Mouse (Mus musculus): ENCODE measurements at regions not wholly inside any gene's neighbourhood (a gene's known extent, or its start where the extent isn't known, plus 50 kb on each side); places are given as distances from the start of the nearest gene placed in this dataset.

DNA sequence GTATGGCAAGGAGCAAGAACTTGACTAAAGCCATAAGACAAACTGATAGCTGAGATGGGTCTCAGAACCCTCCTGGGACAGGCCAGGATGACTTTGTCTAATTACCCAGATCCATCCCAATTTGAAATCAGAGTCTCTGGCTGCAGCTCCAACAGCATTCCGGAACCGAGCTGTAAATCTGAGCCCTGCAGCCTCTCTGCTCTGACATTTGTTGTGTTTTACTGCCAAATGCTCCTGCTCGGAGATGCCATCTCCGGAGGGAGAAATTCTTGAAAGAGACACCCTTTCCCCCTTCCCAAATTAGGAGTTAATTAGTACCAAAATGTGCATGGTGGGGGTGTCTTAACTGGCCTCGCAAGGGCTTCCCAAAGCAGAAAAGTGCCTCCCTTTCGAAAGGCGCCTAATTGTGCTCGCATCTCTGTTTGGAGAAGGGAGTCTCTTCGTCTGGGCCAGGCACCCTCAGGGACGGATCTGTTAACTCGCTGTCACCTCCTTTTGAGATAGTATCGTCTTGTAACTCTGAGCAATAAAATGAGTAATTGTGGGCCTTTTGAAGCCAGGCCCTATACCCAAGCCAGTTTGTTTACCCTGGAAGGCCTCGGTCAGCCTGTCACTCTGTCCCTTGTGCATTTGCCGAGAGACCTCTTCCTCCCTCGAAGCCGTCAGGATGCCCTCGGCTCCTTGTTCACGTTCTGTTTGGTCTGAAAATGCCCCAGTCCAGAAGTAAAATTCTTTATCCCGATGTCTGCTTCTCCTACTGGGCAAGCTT is 223.7 kb downstream of the Ttc32 start:
- H3K9ac ChIP-seq = no peak overlapping the region
- ATAC-seq (replicated peaks) = no peak
- H3K4me3 ChIP-seq = no peak overlapping the region
- WGBS = 69% methylated on average over 19 of the region's 19 CpGs
- no peak overlapping the region for H3K27ac ChIP-seq
- H3K9me3 ChIP-seq = no peaks in the 10 kb centered on the region
- H3K36me3 ChIP-seq (replicated peaks) = no peaks in the 10 kb centered on the region
- H3K4me1 ChIP-seq = no peaks in the 10 kb centered on the region
- H3K27me3 ChIP-seq (replicated peaks) = no peaks in the 10 kb centered on the region
- H3K4me2 ChIP-seq = no peak overlapping the region

- H3K4me1 ChIP-seq = no peaks in the 10 kb centered on the region
- no peaks in the 10 kb centered on the region for H3K36me3 ChIP-seq (replicated peaks)
- H3K27ac ChIP-seq = no peak overlapping the region
- ATAC-seq (replicated peaks) = peak; percentile 63; the same call in 1 of the 2 replicates
- H3K4me2 ChIP-seq = no peak overlapping the region
- no peak overlapping the region for H3K4me3 ChIP-seq
- WGBS = 62% methylated on average over 6 of the region's 6 CpGs
- no peak overlapping the region for H3K9ac ChIP-seq
- no peaks in the 10 kb centered on the region for H3K9me3 ChIP-seq
- no peaks in the 10 kb centered on the region for H3K27me3 ChIP-seq (replicated peaks)
Observed at GRCm38 (mm10) chr12:9254301-9254860, 224.6 kb downstream of the Ttc32 start.

DNA sequence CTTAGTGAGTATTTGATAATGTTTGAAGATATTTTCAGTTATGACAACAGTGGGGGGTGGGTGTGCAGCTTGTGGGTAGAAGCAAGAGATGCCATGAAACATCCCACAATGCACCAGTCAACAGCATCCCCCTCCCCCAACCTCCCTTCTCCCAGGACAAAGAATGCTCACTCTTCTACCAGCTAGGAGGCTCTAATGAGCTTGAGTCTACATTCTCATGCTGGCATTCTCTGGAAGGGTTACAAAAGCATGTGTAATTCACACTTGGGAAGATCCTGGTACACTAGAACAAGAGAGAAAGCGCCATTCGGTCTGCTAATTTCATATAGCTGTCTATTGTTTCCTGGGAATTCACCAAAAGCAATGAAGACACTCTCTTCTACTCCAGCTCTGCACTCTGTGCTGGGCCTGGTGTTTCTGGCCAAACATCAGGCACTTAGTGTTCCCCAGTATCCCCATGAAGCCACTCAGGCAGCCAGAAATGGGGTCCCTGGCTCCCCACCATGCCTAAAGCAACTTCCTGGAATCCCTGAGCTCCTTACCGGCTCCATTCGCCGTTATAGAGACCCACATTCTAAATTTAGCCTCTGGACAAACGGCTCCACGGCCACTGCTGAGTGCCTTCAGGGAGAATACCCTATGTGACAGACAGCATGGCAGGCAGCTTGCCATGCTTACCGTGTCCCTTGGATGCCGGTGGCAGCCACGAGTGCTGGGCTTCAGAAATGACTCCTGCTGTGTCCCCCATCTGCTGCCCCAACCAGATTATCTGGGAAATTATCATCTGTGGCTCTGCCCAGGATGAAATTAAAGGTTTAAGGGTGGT is 226.1 kb downstream of the Ttc32 start:
- H3K27me3 ChIP-seq (replicated peaks) = no peaks in the 10 kb centered on the region
- 72% methylated on average over 10 of the region's 10 CpGs for WGBS
- H3K4me2 ChIP-seq = no peak overlapping the region
- H3K36me3 ChIP-seq (replicated peaks) = no peaks in the 10 kb centered on the region
- H3K9ac ChIP-seq = no peak overlapping the region
- H3K4me3 ChIP-seq = no peak overlapping the region
- ATAC-seq (replicated peaks) = 0 out of 2 replicates have a peak, but pooled peaks have one; percentile 46
- no peak overlapping the region for H3K27ac ChIP-seq
- H3K4me1 ChIP-seq = no peaks in the 10 kb centered on the region
- H3K9me3 ChIP-seq = no peaks in the 10 kb centered on the region

DNA sequence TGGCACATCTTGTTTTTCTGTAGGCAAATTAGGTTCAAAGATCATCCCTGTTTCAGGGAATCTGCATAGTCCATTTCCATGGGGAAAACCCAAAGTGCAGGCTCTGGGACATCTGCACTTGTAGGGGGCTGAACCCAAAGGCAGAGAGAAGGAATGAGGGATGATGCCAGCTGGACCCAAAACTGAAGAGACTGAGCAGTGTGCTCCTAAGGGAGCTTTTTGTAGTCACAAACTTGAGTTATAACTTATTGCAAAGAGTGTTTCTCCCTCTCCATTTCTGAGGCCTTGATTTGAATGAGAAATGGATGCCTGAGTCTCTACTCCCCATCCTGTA is 226.7 kb downstream of the Ttc32 start:
- Histone ChIP-seq H3K27me3 (replicated peaks) (no peaks in the 10 kb centered on the region), H3K4me3 (no peak overlapping the region), H3K9me3 (no peaks in the 10 kb centered on the region), H3K4me2 (no peak overlapping the region), H3K4me1 (no peaks in the 10 kb centered on the region), H3K9ac (no peak overlapping the region), H3K36me3 (replicated peaks) (no peaks in the 10 kb centered on the region), H3K27ac (no peak overlapping the region)
- no peak for ATAC-seq (replicated peaks)

DNA sequence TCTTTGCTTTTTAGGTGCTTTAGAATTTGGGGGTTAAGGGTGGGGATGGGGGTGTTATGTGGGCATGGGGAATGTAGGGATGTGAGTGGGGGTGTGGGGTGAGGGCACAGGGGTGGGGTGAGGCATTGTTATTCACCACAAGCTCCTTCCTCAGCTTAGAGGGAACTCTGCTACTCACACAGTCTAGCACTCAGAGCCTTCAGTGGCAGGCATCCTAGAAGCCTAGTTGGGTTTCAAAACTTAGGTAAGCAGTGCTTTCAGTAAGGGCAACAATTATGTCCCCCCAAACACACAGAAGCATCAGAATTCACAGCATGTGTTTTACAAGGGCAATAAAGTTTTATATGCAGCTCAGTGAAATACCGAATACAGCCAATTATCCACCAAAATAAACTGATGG is 228.4 kb downstream of the Ttc32 start:
- Histone ChIP-seq H3K4me1 (no peaks in the 10 kb centered on the region), H3K4me3 (no peak overlapping the region), H3K27me3 (replicated peaks) (no peaks in the 10 kb centered on the region), H3K9ac (no peak overlapping the region), H3K4me2 (no peak overlapping the region), H3K9me3 (no peaks in the 10 kb centered on the region), H3K27ac (no peak overlapping the region), H3K36me3 (replicated peaks) (no peaks in the 10 kb centered on the region)
- no peak for ATAC-seq (replicated peaks)
- 92% methylated on average over 1 of the region's 1 CpGs for WGBS

- Histone ChIP-seq H3K9me3 (no peaks in the 10 kb centered on the region), H3K4me3 (no peak overlapping the region), H3K4me1 (no peaks in the 10 kb centered on the region), H3K27me3 (replicated peaks) (no peaks in the 10 kb centered on the region), H3K36me3 (replicated peaks) (no peaks in the 10 kb centered on the region), H3K27ac (no peak overlapping the region), H3K9ac (no peak overlapping the region), H3K4me2 (no peak overlapping the region)
- WGBS = 56% methylated on average over 6 of the region's 6 CpGs
- ATAC-seq (replicated peaks) = no peak
Observed at GRCm38 (mm10) chr12:9261662-9262061, 231.9 kb downstream of the Ttc32 start.

GRCm38 (mm10) chr12:9266221-9266620 is 236.4 kb downstream of the Ttc32 start:
- 71% methylated on average over 4 of the region's 4 CpGs for WGBS
- ATAC-seq (replicated peaks) = no peak

GRCm38 (mm10) chr12:9271484-9271883 is 241.7 kb downstream of the Ttc32 start:
- H3K9me3 ChIP-seq = no peaks in the 10 kb centered on the region
- H3K27ac ChIP-seq = no peak overlapping the region
- 92% methylated on average over 2 of the region's 2 CpGs for WGBS
- H3K36me3 ChIP-seq (replicated peaks) = no peaks in the 10 kb centered on the region
- no peaks in the 10 kb centered on the region for H3K4me1 ChIP-seq
- no peak overlapping the region for H3K4me3 ChIP-seq
- H3K9ac ChIP-seq = no peak overlapping the region
- no peak overlapping the region for H3K4me2 ChIP-seq
- H3K27me3 ChIP-seq (replicated peaks) = no peaks in the 10 kb centered on the region
- no peak for ATAC-seq (replicated peaks)

More at GRCm38 (mm10) chr12:9266221-9266620, 236.4 kb downstream of the Ttc32 start:
- Histone ChIP-seq H3K36me3 (replicated peaks) (no peaks in the 10 kb centered on the region), H3K4me3 (no peak overlapping the region), H3K4me1 (no peaks in the 10 kb centered on the region), H3K9ac (no peak overlapping the region), H3K9me3 (no peaks in the 10 kb centered on the region), H3K27me3 (replicated peaks) (no peaks in the 10 kb centered on the region), H3K27ac (no peak overlapping the region), H3K4me2 (no peak overlapping the region)

- 50% methylated on average over 1 of the region's 1 CpGs for WGBS
- no peak for ATAC-seq (replicated peaks)
- Histone ChIP-seq H3K4me1 (no peaks in the 10 kb centered on the region), H3K9ac (no peak overlapping the region), H3K4me2 (no peak overlapping the region), H3K27me3 (replicated peaks) (no peaks in the 10 kb centered on the region), H3K27ac (no peak overlapping the region), H3K36me3 (replicated peaks) (no peaks in the 10 kb centered on the region), H3K4me3 (no peak overlapping the region), H3K9me3 (no peaks in the 10 kb centered on the region)
Observed at GRCm38 (mm10) chr12:9274181-9274580, 244.4 kb downstream of the Ttc32 start.

GRCm38 (mm10) chr12:9275697-9276096 is 245.9 kb downstream of the Ttc32 start:
- H3K27ac ChIP-seq = no peak overlapping the region
- H3K4me3 ChIP-seq = no peak overlapping the region
- no peak overlapping the region for H3K9ac ChIP-seq
- no peaks in the 10 kb centered on the region for H3K9me3 ChIP-seq
- H3K4me1 ChIP-seq = no peaks in the 10 kb centered on the region
- ATAC-seq (replicated peaks) = no peak
- no peak overlapping the region for H3K4me2 ChIP-seq
- WGBS = 91% methylated on average over 7 of the region's 7 CpGs
- no peaks in the 10 kb centered on the region for H3K36me3 ChIP-seq (replicated peaks)
- H3K27me3 ChIP-seq (replicated peaks) = no peaks in the 10 kb centered on the region

- no peak overlapping the region for H3K27ac ChIP-seq
- 22% methylated on average over 5 of the region's 5 CpGs for WGBS
- ATAC-seq (replicated peaks) = no peak
Observed at GRCm38 (mm10) chr12:9278735-9279134, 248.9 kb downstream of the Ttc32 start.

DNA sequence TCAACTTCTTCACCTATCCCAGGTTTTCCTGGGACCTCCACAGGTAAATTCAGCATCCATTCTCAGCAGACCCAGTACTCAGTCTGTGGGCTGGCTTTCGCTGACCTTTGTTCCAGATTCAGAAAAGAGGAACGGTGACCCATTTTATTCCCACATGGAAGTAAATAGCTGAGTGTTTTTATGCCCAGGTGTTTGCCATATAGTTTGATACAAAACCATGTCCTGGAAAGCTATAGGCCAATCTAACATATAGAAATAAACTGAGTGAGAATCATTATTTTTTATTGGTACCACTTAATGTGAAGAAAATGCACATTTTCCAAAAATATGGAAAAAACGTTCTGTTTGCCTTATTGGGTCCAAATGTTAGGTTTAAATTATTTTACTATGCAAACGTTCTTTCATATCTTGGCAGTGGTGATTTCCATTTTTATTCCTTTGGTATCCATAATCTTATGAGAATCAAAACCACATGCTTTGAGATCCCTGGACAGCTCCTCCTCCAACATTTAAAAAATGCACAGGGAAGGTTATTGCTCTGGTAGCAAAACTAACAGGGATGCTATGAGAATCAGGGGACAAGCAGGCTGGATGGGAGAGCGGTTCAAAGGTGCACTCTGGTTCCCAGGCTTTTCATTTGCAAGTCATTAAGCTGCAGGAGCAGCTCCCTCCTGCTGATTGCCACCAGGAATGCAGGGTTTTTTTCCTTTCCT is 250.3 kb downstream of the Ttc32 start:
- Histone ChIP-seq H3K4me3 (no peak overlapping the region), H3K36me3 (replicated peaks) (no peaks in the 10 kb centered on the region), H3K9ac (no peak overlapping the region), H3K27me3 (replicated peaks) (no peaks in the 10 kb centered on the region), H3K4me2 (no peak overlapping the region), H3K9me3 (no peaks in the 10 kb centered on the region), H3K4me1 (no peaks in the 10 kb centered on the region), H3K27ac (no peak overlapping the region)
- ATAC-seq (replicated peaks) = no peak
- WGBS = 49% methylated on average over 5 of the region's 5 CpGs

More at GRCm38 (mm10) chr12:9278735-9279134, 248.9 kb downstream of the Ttc32 start:
- Histone ChIP-seq H3K4me1 (no peaks in the 10 kb centered on the region), H3K4me3 (no peak overlapping the region), H3K9me3 (no peaks in the 10 kb centered on the region), H3K4me2 (no peak overlapping the region), H3K27me3 (replicated peaks) (no peaks in the 10 kb centered on the region), H3K9ac (no peak overlapping the region), H3K36me3 (replicated peaks) (no peaks in the 10 kb centered on the region)

All from midbrain, embryonic 15.5 days (tissue).